In genomic region chrX:71556965-71557491, GRCm38 (mm10) we compare ENCODE assay signal across 8 mouse cellular contexts. TPM values are rescaled to one million over a fixed set of nuclear protein-coding genes. Genes with fewer than 3 reads are reported as not detected.
DNase-seq lines count a peak whose midpoint lies in the region; ATAC-seq and TF ChIP-seq lines count a peak whose summit lies in the region.

No protein-coding gene starts in this region.

- TF ChIP-seq CTCF in liver, adult 2 months (IDR thresholded peaks at IDR 0.05; ENCODE audit: low read depth, low read length), result no peak

- peak overlapping the region; percentile 96 for H3K27ac ChIP-seq in heart, embryonic 12.5 days (ENCODE audit: poor library complexity, severe bottlenecking)
- H3K27ac ChIP-seq in liver, adult 2 months (replicated peaks; ENCODE audit: insufficient read depth, low read depth, low read length), result no peak overlapping the region

- H3K4me2 ChIP-seq in heart, embryonic 12.5 days, result peak overlapping the region; percentile 75

- H3K4me3 ChIP-seq in heart, embryonic 12.5 days, result peak overlapping the region; percentile 77
- H3K4me3 ChIP-seq in liver, adult 2 months (ENCODE audit: insufficient read depth, low read depth, low read length), result peak overlapping the region; percentile 70; the same call in 1 of the 2 replicates

- H3K79me2 ChIP-seq in liver, adult 2 months (ENCODE audit: control insufficient read depth, insufficient read depth, low read length), result no peaks in the 10 kb centered on the region

- peaks cover 9% of the 10 kb centered on the region; the same call in 1 of the 2 replicates for H3K9me3 ChIP-seq in heart, embryonic 12.5 days (replicated peaks)

- peak; percentile 27 for DNase-seq in embryo, embryonic 10.5 days (ENCODE audit: low spot score)
- no peak for DNase-seq in embryo, embryonic 10 days (ENCODE audit: low spot score)
- peak; percentile 3 to 14 for DNase-seq in thymus, postnatal 10 days (ENCODE audit: low spot score in 2 of 2)
- no peak for DNase-seq in thymus, postnatal 4 days
- no peak for DNase-seq in liver, adult 2 months (ENCODE audit: extremely low read depth, low read depth, low spot score)
- DNase-seq in splenic B cell, adult 2 months (ENCODE audit: low read depth, low spot score), result peak; percentile 6
- DNase-seq in left cerebral cortex, adult 8-10 months (ENCODE audit: low spot score in 2 of 2), result no peak

- H3K9ac ChIP-seq in heart, embryonic 12.5 days, result peak overlapping the region; percentile 90
- peak overlapping the region; percentile 64 for H3K9ac ChIP-seq in liver, adult 2 months (ENCODE audit: low read depth, low read length)

- WGBS in heart, embryonic 12.5 days, result 11% methylated on average over 36 of the region's 37 CpGs
- 1% methylated on average over 18 of the region's 37 CpGs for WGBS in liver, adult 2 months

- peaks cover 13% of the 10 kb centered on the region; the same call in 1 of the 2 replicates for H3K27me3 ChIP-seq in heart, embryonic 12.5 days (replicated peaks)
- H3K27me3 ChIP-seq in liver, adult 2 months (ENCODE audit: control insufficient read depth, insufficient read depth, low read length), result no peaks in the 10 kb centered on the region
- H3K27me3 ChIP-seq in splenic B cell, adult 2 months (ENCODE audit: control insufficient read depth, insufficient read depth, low read length, poor library complexity, severe bottlenecking), result no peaks in the 10 kb centered on the region

- ATAC-seq in heart, embryonic 12.5 days (ENCODE audit: insufficient number of reproducible peaks, low FRiP score), result no peak

- H3K36me3 ChIP-seq in heart, embryonic 12.5 days, result peaks cover 14% of the 10 kb centered on the region
- H3K36me3 ChIP-seq in liver, adult 2 months (ENCODE audit: control insufficient read depth, insufficient read depth, low read length), result no peaks in the 10 kb centered on the region; the same call in 1 of the 2 replicates
- no peaks in the 10 kb centered on the region for H3K36me3 ChIP-seq in splenic B cell, adult 2 months (ENCODE audit: control insufficient read depth, insufficient read depth, low read length, poor library complexity, severe bottlenecking)

- TF ChIP-seq POLR2A in liver, adult 2 months (IDR thresholded peaks at IDR 0.05; ENCODE audit: extremely low read depth, insufficient read depth, low read length), result no peak

- no peaks in the 10 kb centered on the region for H3K4me1 ChIP-seq in heart, embryonic 12.5 days (replicated peaks)
- H3K4me1 ChIP-seq in liver, adult 2 months (ENCODE audit: control insufficient read depth, insufficient read depth, low read length), result no peaks in the 10 kb centered on the region

RNA-seq across cellular contexts. Expression of gene Hmgb3, which starts 1.3 kb away (rescaled TPM):
- polyA plus RNA-seq in heart, embryonic 12.5 days (2016; fragmentation: Nextera tagmentation; extraction: Ambion mirVana), result 203 TPM in 2 replicates
- total RNA-seq in liver, adult 2 months (2014; rRNA removed), result 7.2 and 9.4 TPM in 2 replicates
- 2.4 and 3.2 TPM in 2 replicates for polyA plus RNA-seq in liver, adult 2 months (2012; rRNA removed)
- 10 to 100 TPM; 33.4 to 46.0 (median 44.5) TPM for total RNA-seq in left cerebral cortex, adult 8-10 months (2022)

Comparison
In these comparisons a context has a peak if more than half of its experiments do, and no peak if none do; other contexts are left out.
1. DNase-seq: peak in embryo, embryonic 10.5 days (single experiment), thymus, postnatal 10 days (2 of 2) and splenic B cell, adult 2 months (single experiment); none in embryo, embryonic 10 days (single experiment), thymus, postnatal 4 days (single experiment), liver, adult 2 months (single experiment) and left cerebral cortex, adult 8-10 months (0 of 2).